Mouse (Mus musculus): ENCODE measurements around the gene Rho. TPM values are rescaled to one million over a fixed set of nuclear protein-coding genes. Genes with fewer than 3 reads are reported as not detected.

The Rho gene
- total RNA-seq, 1 experiment = 0.13 TPM

DNA sequence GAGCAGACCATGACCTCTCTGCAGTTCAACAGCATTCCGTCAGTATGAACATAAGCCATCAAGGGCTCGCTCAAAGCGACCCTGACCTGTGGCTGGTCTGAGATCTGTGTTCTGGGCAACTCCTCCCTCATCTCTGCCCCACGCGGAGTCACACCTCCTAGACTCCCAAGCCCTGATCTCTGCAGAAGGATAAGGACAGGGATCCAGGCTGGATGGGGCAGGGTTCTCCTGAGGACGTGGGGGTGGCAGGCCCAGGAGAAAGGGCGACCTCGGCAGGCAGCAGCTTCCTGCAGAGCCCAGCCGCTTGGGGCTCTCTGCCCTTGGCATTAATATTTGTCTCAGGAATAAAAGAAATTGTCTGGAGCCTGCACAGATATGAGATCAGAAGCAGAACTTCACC, 54.1 kb downstream of the Rho start:
- no peaks in the 10 kb centered on the region for H3K4me1 ChIP-seq (ENCODE audit: control insufficient read depth in 2 of 2, insufficient read depth in 2 of 2, low read length in 2 of 2, poor library complexity in 1 of 2)
- no peaks in the 10 kb centered on the region for H3K9me3 ChIP-seq (ENCODE audit: control insufficient read depth, insufficient read depth, low read depth, low read length)
- in situ Hi-C loops (cut with MboI; ENCODE audit: low sequenced_read_pairs in 2 of 2, unreplicated experiment in 2 of 2) = no loop called here
- H3K36me3 ChIP-seq (ENCODE audit: control insufficient read depth, insufficient read depth, low read length, poor library complexity, severe bottlenecking) = no peaks in the 10 kb centered on the region
- TF ChIP-seq MAFK (IDR thresholded peaks at IDR 0.05; ENCODE audit: insufficient read depth, low read depth, low read length) = no peak
- TF ChIP-seq ZNF384 (IDR thresholded peaks at IDR 0.05; ENCODE audit: low read depth, low read length) = no peak
- TF ChIP-seq ZC3H11A (IDR thresholded peaks at IDR 0.05; ENCODE audit: borderline replicate concordance, low read depth, low read length) = no peak
- no peak for TF ChIP-seq HCFC1 (IDR thresholded peaks at IDR 0.05; ENCODE audit: borderline replicate concordance, insufficient read depth, low read length)
- no peak for TF ChIP-seq CHD2 (IDR thresholded peaks at IDR 0.05; ENCODE audit: low read depth, low read length)
- DNase-seq (ENCODE audit: low read depth, low spot score) = no peak
- no peak overlapping the region for H3K9ac ChIP-seq (ENCODE audit: insufficient read depth, low read depth, low read length, poor library complexity, severe bottlenecking)
- no peak overlapping the region for H3K4me3 ChIP-seq (ENCODE audit: insufficient read depth in 1 of 2, low read depth in 1 of 2, low read length in 2 of 2, poor library complexity in 1 of 2, severe bottlenecking in 1 of 2)
- no peak overlapping the region for H3K27ac ChIP-seq (ENCODE audit: insufficient read depth, low read depth, low read length, poor library complexity, severe bottlenecking)

DNA sequence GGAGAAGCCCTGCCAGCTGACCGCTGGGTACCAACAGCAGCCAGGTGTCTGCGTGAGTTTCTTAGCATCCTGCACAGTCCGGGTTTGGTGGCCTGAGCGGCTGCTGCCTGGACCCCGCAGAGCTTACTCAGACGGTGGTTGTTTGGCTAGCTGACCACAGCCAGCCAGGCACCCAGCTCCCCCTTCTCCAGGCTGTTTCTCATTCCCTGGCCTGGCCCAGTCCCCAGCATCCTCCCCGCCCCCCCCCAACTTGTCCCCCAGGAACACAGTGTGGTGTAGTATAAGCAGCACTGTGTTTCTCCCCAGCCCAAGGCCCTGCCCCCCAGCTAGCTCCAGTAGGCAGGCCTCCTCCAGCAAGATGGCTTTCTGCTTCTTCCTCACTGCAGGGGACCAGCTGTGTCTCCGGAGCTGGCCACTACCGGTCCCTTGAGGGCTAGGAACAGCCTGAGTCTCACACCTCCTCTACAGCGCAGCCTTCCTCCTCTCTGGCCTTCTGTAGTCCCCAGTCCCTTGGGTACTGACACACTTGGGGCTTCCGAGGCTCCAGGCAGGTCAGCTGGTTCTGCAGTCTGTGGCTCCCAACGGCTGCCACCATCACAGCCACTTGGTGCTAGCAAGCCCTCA, 55.0 kb downstream of the Rho start:
- H3K4me1 ChIP-seq (ENCODE audit: control insufficient read depth in 2 of 2, insufficient read depth in 2 of 2, low read length in 2 of 2, poor library complexity in 1 of 2) = no peaks in the 10 kb centered on the region
- DNase-seq (ENCODE audit: low read depth, low spot score) = no peak
- no peaks in the 10 kb centered on the region for H3K36me3 ChIP-seq (ENCODE audit: control insufficient read depth, insufficient read depth, low read length, poor library complexity, severe bottlenecking)
- in situ Hi-C loops (cut with MboI; ENCODE audit: low sequenced_read_pairs in 2 of 2, unreplicated experiment in 2 of 2) = no loop called here
- no peak overlapping the region for H3K4me3 ChIP-seq (ENCODE audit: insufficient read depth in 1 of 2, low read depth in 1 of 2, low read length in 2 of 2, poor library complexity in 1 of 2, severe bottlenecking in 1 of 2)
- H3K9me3 ChIP-seq (ENCODE audit: control insufficient read depth, insufficient read depth, low read depth, low read length) = no peaks in the 10 kb centered on the region
- H3K9ac ChIP-seq (ENCODE audit: insufficient read depth, low read depth, low read length, poor library complexity, severe bottlenecking) = no peak overlapping the region
- no peak overlapping the region for H3K27ac ChIP-seq (ENCODE audit: insufficient read depth, low read depth, low read length, poor library complexity, severe bottlenecking)
- no peak for TF ChIP-seq HCFC1 (IDR thresholded peaks at IDR 0.05; ENCODE audit: borderline replicate concordance, insufficient read depth, low read length)
- no peak for TF ChIP-seq MAFK (IDR thresholded peaks at IDR 0.05; ENCODE audit: insufficient read depth, low read depth, low read length)
- TF ChIP-seq ZC3H11A (IDR thresholded peaks at IDR 0.05; ENCODE audit: borderline replicate concordance, low read depth, low read length) = no peak
- TF ChIP-seq CHD2 (IDR thresholded peaks at IDR 0.05; ENCODE audit: low read depth, low read length) = no peak
- no peak for TF ChIP-seq ZNF384 (IDR thresholded peaks at IDR 0.05; ENCODE audit: low read depth, low read length)

DNA sequence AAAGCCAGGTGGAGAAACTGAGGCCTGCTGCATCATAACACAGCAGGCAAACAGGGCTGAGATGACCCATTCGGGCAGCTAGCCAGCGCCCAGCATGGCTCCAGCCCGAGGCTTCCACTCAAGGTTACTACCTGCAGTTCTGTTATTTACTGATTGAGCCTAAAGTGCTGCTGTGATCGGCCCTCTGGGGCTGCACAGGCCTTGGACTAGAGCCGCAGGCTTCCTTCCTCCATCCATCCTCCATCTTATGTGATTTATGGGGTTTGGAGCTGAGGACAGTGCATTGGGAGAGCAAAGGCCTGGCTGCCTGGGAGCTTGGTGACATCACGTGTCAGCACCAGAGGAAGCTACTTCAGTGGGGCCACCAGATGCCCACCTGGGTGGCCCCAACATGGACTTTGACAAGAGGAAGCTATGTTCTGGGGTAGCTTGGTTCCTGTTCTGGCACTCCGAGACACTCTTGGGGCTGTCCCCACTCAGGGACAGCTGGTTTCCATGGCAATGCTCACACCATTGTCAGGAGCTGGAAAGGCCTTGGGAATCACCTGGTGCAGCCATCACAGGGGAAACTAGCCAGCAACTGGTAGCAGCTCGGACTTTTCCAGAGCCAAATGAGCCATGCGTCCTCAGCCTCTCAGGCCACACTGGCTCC, 55.7 kb downstream of the Rho start:
- TF ChIP-seq ZC3H11A (IDR thresholded peaks at IDR 0.05; ENCODE audit: borderline replicate concordance, low read depth, low read length) = no peak
- no peak for TF ChIP-seq ZNF384 (IDR thresholded peaks at IDR 0.05; ENCODE audit: low read depth, low read length)
- no peak for TF ChIP-seq CHD2 (IDR thresholded peaks at IDR 0.05; ENCODE audit: low read depth, low read length)
- TF ChIP-seq HCFC1 (IDR thresholded peaks at IDR 0.05; ENCODE audit: borderline replicate concordance, insufficient read depth, low read length) = no peak
- TF ChIP-seq MAFK (IDR thresholded peaks at IDR 0.05; ENCODE audit: insufficient read depth, low read depth, low read length) = no peak
- no peak for DNase-seq (ENCODE audit: low read depth, low spot score)
- no peak overlapping the region for H3K4me3 ChIP-seq (ENCODE audit: insufficient read depth in 1 of 2, low read depth in 1 of 2, low read length in 2 of 2, poor library complexity in 1 of 2, severe bottlenecking in 1 of 2)
- no peak overlapping the region for H3K27ac ChIP-seq (ENCODE audit: insufficient read depth, low read depth, low read length, poor library complexity, severe bottlenecking)
- no peaks in the 10 kb centered on the region for H3K9me3 ChIP-seq (ENCODE audit: control insufficient read depth, insufficient read depth, low read depth, low read length)
- no peaks in the 10 kb centered on the region for H3K4me1 ChIP-seq (ENCODE audit: control insufficient read depth in 2 of 2, insufficient read depth in 2 of 2, low read length in 2 of 2, poor library complexity in 1 of 2)
- no peak overlapping the region for H3K9ac ChIP-seq (ENCODE audit: insufficient read depth, low read depth, low read length, poor library complexity, severe bottlenecking)
- no peaks in the 10 kb centered on the region for H3K36me3 ChIP-seq (ENCODE audit: control insufficient read depth, insufficient read depth, low read length, poor library complexity, severe bottlenecking)
- in situ Hi-C loops (cut with MboI; ENCODE audit: low sequenced_read_pairs in 2 of 2, unreplicated experiment in 2 of 2) = no loop called here

DNA sequence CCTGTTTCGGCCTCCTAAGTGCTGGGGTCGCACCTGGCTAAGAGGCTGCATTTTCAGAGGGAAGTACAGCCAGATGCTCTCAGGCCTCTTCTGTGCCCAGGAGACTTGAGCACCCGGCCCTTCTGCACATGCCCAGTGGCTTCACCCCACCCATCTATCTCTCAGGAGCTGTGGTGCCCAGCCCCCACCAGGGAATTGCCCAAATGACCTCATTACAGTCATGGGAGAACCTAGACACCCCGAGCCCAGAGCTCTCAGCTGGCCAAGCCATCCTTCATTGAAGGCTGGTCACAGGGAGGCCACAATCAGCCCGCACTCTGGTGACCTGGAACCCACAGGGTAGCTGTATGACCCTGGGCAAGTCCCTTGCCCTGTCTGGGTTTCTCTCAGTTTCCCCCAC, 57.5 kb downstream of the Rho start:
- TF ChIP-seq ZC3H11A (IDR thresholded peaks at IDR 0.05; ENCODE audit: borderline replicate concordance, low read depth, low read length) = no peak
- TF ChIP-seq MAFK (IDR thresholded peaks at IDR 0.05; ENCODE audit: insufficient read depth, low read depth, low read length) = no peak
- no peak for TF ChIP-seq CHD2 (IDR thresholded peaks at IDR 0.05; ENCODE audit: low read depth, low read length)
- TF ChIP-seq ZNF384 (IDR thresholded peaks at IDR 0.05; ENCODE audit: low read depth, low read length) = no peak
- TF ChIP-seq HCFC1 (IDR thresholded peaks at IDR 0.05; ENCODE audit: borderline replicate concordance, insufficient read depth, low read length) = no peak
- in situ Hi-C loops (cut with MboI; ENCODE audit: low sequenced_read_pairs in 2 of 2, unreplicated experiment in 2 of 2) = no loop called here
- Histone ChIP-seq H3K9me3 (ENCODE audit: control insufficient read depth, insufficient read depth, low read depth, low read length) (no peaks in the 10 kb centered on the region), H3K4me3 (ENCODE audit: insufficient read depth in 1 of 2, low read depth in 1 of 2, low read length in 2 of 2, poor library complexity in 1 of 2, severe bottlenecking in 1 of 2) (no peak overlapping the region), H3K27ac (ENCODE audit: insufficient read depth, low read depth, low read length, poor library complexity, severe bottlenecking) (no peak overlapping the region), H3K36me3 (ENCODE audit: control insufficient read depth, insufficient read depth, low read length, poor library complexity, severe bottlenecking) (no peaks in the 10 kb centered on the region), H3K4me1 (ENCODE audit: control insufficient read depth in 2 of 2, insufficient read depth in 2 of 2, low read length in 2 of 2, poor library complexity in 1 of 2) (no peaks in the 10 kb centered on the region), H3K9ac (ENCODE audit: insufficient read depth, low read depth, low read length, poor library complexity, severe bottlenecking) (no peak overlapping the region)
- DNase-seq (ENCODE audit: low read depth, low spot score) = no peak
